Mouse (Mus musculus) heart, embryonic 14.5 days (tissue): Measurements from ENCODE around the gene Fam174a. TPM values are rescaled to one million over a fixed set of nuclear protein-coding genes. Genes with fewer than 3 reads are reported as not detected.

ENCODE experiments used
- ATAC-seq: fragments of 200-750 bp; cut with Nextera tagmentation; 2 replicates; pipeline ENCODE4 v1.8.0; 2017; ENCODE audit warnings: low read depth, moderate TSS enrichment; ENCODE audit not compliant: insufficient number of reproducible peaks, insufficient read depth, low FRiP score
- H3K27ac ChIP-seq, 2 experiments: fragments of 200-500 bp in 1 of 2; fragments of 300-500 bp in 1 of 2; sonication (generic) in 1 of 2; replicated peaks in 1 of 2; 2 replicates each; pipeline ENCODE4 v1.5.1; 2012 to 2014; ENCODE audit warnings: low read depth in 2 of 2, low read length in 2 of 2, control low read depth in 1 of 2, mild to moderate bottlenecking in 1 of 2, mixed read lengths in 1 of 2; ENCODE audit not compliant: control insufficient read depth in 1 of 2, insufficient read depth in 1 of 2
- H3K27me3 ChIP-seq: fragments of 300-500 bp; sonication (generic); 2 replicates; pipeline ENCODE4 v1.6.1; 2014; ENCODE audit warnings: mild to moderate bottlenecking, low read length, control low read depth; ENCODE audit not compliant: control insufficient read depth, insufficient read depth
- H3K36me3 ChIP-seq: fragments of 300-500 bp; sonication (generic); 2 replicates; pipeline ENCODE4 v1.6.1; 2014; ENCODE audit warnings: mild to moderate bottlenecking, control low read depth, low read length, mixed read lengths; ENCODE audit not compliant: control insufficient read depth, insufficient read depth
- H3K4me1 ChIP-seq, 2 experiments: fragments of 200-500 bp in 1 of 2; fragments of 300-500 bp in 1 of 2; sonication (generic) in 1 of 2; 2 replicates each; pipeline ENCODE4 v1.6.1; 2012 to 2014; ENCODE audit warnings: low read length in 2 of 2, control low read depth in 1 of 2, mixed read lengths in 1 of 2; ENCODE audit not compliant: control insufficient read depth in 2 of 2, insufficient read depth in 2 of 2
- H3K4me2 ChIP-seq: fragments of 300-500 bp; sonication (generic); 2 replicates; pipeline ENCODE4 v1.6.1; 2014; ENCODE audit warnings: mild to moderate bottlenecking, low read length
- H3K4me3 ChIP-seq, 2 experiments: fragments of 200-500 bp in 1 of 2; fragments of 300-500 bp in 1 of 2; sonication (generic) in 1 of 2; 2 replicates each; pipeline ENCODE4 v1.5.1; 2012 to 2014; ENCODE audit warnings: low read length in 2 of 2, mild to moderate bottlenecking in 2 of 2, control low read depth in 1 of 2, low read depth in 1 of 2, moderate library complexity in 1 of 2; ENCODE audit not compliant: control insufficient read depth in 1 of 2, insufficient read depth in 1 of 2
- H3K9ac ChIP-seq: fragments of 300-500 bp; sonication (generic); 2 replicates; pipeline ENCODE4 v1.6.1; 2014; ENCODE audit warnings: mild to moderate bottlenecking, low read length
- H3K9me3 ChIP-seq: fragments of 300-500 bp; sonication (generic); 2 replicates; pipeline ENCODE4 v1.6.1; 2016; ENCODE audit warnings: low read length, control low read depth; ENCODE audit not compliant: control insufficient read depth
- WGBS: fragments of 180-500 bp; shearing (Covaris S2); extraction: QIAGEN DNeasy Blood & Tissue Kit; methylation state at CpG from one replicate; pipeline ENCODE4 v1.1.7; 2014; 5-methylcytosine and 5-hydroxymethylcytosine counted together
- polyA plus RNA-seq: library from polyadenylated mRNA; unstranded; fragments of >200 nt; fragmentation: Nextera tagmentation; extraction: Ambion mirVana; gene quantifications from 2 replicates; pipeline ENCODE4 v1.2.1, GENCODE M21; 2014

Gene Fam174a
- polyA plus RNA-seq, 1 experiment from 2014 or later, result 30.5 TPM

GRCm38 (mm10) chr1:95363692-95364091 lies 50.3 kb downstream of the Fam174a start:
- Histone ChIP-seq H3K4me1 (no peaks in the 10 kb centered on the region), H3K27ac (no peak overlapping the region), H3K9me3 (no peaks in the 10 kb centered on the region), H3K4me3 (no peak overlapping the region), H3K9ac (no peak overlapping the region), H3K4me2 (no peak overlapping the region), H3K36me3 (no peaks in the 10 kb centered on the region), H3K27me3 (no peaks in the 10 kb centered on the region)
- ATAC-seq, result no peak
- 71% methylated on average over 2 of the region's 2 CpGs for WGBS

- Histone ChIP-seq H3K27ac (no peak overlapping the region), H3K27me3 (no peaks in the 10 kb centered on the region), H3K4me2 (no peak overlapping the region), H3K4me3 (no peak overlapping the region), H3K9me3 (no peaks in the 10 kb centered on the region), H3K36me3 (no peaks in the 10 kb centered on the region), H3K4me1 (no peaks in the 10 kb centered on the region), H3K9ac (no peak overlapping the region)
- WGBS, result 52% methylated on average over 4 of the region's 4 CpGs
- ATAC-seq, result no peak
These were observed 53.4 kb downstream of the Fam174a start for GRCm38 (mm10) chr1:95366616-95367373.

GRCm38 (mm10) chr1:95367748-95368147 lies 54.3 kb downstream of the Fam174a start:
- WGBS, result 82% methylated on average over 4 of the region's 4 CpGs
- Histone ChIP-seq H3K4me3 (no peak overlapping the region), H3K27ac (no peak overlapping the region), H3K27me3 (no peaks in the 10 kb centered on the region), H3K4me2 (no peak overlapping the region), H3K9ac (no peak overlapping the region), H3K36me3 (no peaks in the 10 kb centered on the region), H3K9me3 (no peaks in the 10 kb centered on the region), H3K4me1 (no peaks in the 10 kb centered on the region)
- ATAC-seq, result no peak

- ATAC-seq, result no peak
- WGBS, result 49% methylated on average over 6 of the region's 6 CpGs
These were observed 62.0 kb downstream of the Fam174a start for GRCm38 (mm10) chr1:95375443-95375842.

GRCm38 (mm10) chr1:95381028-95381427 lies 67.6 kb downstream of the Fam174a start:
- Histone ChIP-seq H3K4me1 (no peaks in the 10 kb centered on the region), H3K36me3 (no peaks in the 10 kb centered on the region), H3K27ac (no peak overlapping the region), H3K27me3 (no peaks in the 10 kb centered on the region), H3K4me3 (no peak overlapping the region), H3K9me3 (no peaks in the 10 kb centered on the region), H3K9ac (no peak overlapping the region), H3K4me2 (no peak overlapping the region)
- ATAC-seq, result no peak
- 73% methylated on average over 2 of the region's 2 CpGs for WGBS

More at GRCm38 (mm10) chr1:95375443-95375842, 62.0 kb downstream of the Fam174a start:
- no peak overlapping the region for H3K4me3 ChIP-seq
- no peak overlapping the region for H3K27ac ChIP-seq
- H3K4me1 ChIP-seq, result no peaks in the 10 kb centered on the region
- H3K9me3 ChIP-seq, result no peaks in the 10 kb centered on the region
- H3K4me2 ChIP-seq, result no peak overlapping the region
- no peaks in the 10 kb centered on the region for H3K36me3 ChIP-seq
- no peaks in the 10 kb centered on the region for H3K27me3 ChIP-seq
- H3K9ac ChIP-seq, result no peak overlapping the region
